Mouse (Mus musculus): ENCODE results near the gene 4921517D22Rik.

4921517D22Rik gene

GRCm38 (mm10) chr13:59691478-59691877, 2.4 kb downstream of the 4921517D22Rik start:
- DNase-seq (ENCODE audit: low read depth, low spot score), result no peak

DNA sequence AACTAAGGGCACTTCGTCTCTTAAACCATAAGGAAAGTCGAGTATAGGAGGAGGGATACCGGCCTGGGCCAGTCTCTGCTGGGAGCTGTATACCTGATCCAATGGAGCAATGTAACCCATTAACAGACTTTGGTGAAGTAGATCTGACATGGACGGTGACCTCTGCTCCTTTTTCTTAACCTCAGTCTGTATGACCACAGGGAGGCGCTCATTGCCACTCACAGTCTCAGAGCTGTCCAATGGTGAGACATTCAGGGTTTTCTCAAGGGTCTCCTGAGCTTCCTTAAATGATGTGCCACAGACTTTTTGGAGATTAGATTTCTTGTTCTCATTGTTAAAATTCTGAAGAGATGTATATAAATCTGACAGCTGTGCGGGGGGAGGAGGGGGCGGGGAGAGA, 3.3 kb downstream of the 4921517D22Rik start:
- DNase-seq (ENCODE audit: low read depth, low spot score), result no peak

GRCm38 (mm10) chr13:59689843-59690242, 4.1 kb downstream of the 4921517D22Rik start:
- DNase-seq (ENCODE audit: low read depth, low spot score), result no peak

DNA sequence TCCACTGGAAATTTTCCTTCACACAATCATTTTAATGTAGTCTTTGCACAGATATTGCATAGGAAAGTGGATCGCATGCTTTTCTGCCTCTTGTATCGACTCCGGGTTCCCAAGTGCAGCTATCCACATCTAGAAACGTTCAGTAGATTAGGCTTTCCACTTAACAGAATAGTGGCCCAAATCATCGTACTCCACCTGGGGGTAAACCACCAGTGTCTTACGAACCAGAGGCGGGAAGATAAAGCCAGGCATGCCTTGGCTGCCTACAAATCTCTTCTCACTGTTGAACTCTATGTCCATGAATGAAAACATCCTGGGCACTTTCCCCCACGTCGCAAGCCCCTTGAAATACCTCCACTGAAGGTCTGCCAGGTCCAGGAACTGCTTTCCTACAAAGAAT, 4.6 kb downstream of the 4921517D22Rik start:
- no peak for DNase-seq (ENCODE audit: low read depth, low spot score)

DNA sequence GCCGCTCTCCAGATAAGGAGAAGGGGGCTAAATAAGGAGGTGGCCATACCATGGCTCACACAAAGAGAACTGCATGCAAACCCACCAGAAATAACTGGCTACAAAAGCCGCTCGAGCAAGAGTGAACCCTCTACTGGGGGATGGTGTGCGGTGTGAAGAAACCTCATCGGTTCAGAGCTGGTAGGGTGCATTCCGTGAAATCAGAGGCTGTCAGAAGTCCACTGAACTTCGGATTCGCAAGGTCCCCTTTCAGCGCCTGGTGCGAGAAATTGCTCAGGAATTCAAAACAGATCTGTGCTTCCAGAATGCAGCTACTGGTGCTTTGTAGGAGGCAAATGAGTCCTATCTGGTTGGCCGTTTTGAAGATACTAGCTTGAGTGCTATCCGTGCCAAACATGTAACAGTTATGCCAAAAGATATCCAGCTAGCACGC, 5.6 kb downstream of the 4921517D22Rik start:
- DNase-seq (ENCODE audit: low read depth, low spot score), result no peak

GRCm38 (mm10) chr13:59685236-59685635, 8.7 kb downstream of the 4921517D22Rik start:
- no peak for DNase-seq (ENCODE audit: low read depth, low spot score)

GRCm38 (mm10) chr13:59682629-59683028, 11.3 kb downstream of the 4921517D22Rik start:
- DNase-seq (ENCODE audit: low read depth, low spot score), result peak; percentile 37

DNA sequence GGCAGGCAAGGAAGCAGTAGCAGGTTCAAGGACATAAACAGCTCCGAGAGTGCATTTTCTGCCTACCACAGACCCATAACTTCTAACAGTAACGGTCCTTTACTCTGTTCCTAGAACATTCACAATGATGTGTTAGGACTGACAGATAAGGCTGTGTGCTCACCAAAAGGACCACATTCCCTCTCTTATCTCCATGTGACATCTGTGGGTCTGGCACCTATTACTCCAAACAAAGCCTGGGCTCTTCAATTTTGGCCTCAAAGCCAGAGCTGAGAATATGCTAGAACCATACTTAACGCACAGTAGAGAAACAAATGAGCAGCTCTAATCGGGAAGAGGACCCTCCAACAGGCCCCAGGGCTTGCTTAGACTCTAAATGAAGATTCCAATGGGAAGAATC, 14.0 kb downstream of the 4921517D22Rik start:
- no peak for DNase-seq (ENCODE audit: low read depth, low spot score)

GRCm38 (mm10) chr13:59679306-59679705, 14.6 kb downstream of the 4921517D22Rik start:
- DNase-seq (ENCODE audit: low read depth, low spot score), result no peak

DNA sequence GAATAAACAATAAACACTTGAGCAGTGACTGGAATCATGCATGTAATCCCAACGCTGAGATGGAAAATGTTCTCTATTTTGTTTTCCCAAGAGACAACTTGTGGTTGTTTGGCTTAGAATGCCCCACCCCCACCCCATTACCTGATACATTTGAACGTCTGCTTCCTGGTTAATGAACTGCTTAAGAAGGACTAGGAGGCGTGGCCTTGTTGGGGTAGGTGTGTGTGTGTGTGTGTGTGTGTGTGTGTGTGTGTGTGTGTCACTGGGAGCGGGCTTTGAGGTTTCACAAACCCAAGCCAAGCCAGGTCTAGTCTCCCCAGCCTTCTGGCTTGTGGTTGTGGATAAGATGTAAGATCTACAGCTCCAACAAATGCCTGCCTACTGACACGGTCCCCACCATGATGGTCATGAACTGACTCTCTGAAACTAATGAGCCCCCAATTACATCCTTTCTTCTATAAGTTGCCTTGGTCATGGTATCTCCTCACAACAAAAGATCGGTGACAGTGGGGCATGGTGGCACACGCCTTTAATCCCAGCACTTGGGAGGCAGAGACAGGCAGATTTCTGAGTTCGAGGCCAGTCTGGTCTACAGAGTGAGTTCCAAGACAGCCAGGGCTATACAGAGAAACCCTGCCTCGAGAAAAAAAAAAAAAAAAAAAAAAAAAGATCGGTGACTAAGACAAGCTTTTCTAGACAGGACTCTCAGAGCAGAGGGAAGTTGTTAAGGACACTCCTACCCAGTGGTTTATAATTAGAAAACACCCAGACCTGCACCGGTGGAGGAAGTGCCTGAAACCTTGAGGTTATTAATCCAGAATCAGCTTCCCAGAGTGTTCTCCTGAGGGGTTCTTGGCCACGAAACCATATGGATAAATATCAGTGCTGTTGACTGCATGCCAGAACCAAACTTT, 17.3 kb downstream of the 4921517D22Rik start:
- DNase-seq (ENCODE audit: low read depth, low spot score), result peak; percentile 31

- peak; percentile 62 for DNase-seq (ENCODE audit: low read depth, low spot score)
These were observed 18.5 kb downstream of the 4921517D22Rik start, which contains the start of gene Golm1 for GRCm38 (mm10) chr13:59675151-59676011. Gene Golm1 (minus strand): TSS chr13:59675811.

- peak; percentile 18 for DNase-seq (ENCODE audit: low read depth, low spot score)
These were observed 19.2 kb downstream of the 4921517D22Rik start for GRCm38 (mm10) chr13:59674761-59675150.

DNA sequence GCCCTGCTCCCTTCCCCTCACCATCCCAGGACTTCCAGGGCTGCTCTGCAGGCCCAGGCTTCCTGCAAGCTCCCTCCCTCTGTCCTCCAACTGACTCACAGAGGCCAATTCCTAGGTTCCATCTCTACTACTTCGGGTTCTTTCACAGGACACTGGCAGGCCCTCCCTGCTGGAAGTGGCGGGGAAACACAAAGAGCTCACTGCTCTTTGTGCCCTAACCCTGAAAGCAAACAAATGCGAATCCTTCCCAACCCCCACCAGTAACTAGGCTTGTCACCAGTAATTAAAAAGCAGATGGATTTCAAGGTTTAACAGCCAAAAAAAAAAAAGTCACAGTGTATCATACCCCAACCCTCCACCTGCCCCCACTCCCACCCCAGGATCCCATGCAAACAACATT, 19.7 kb downstream of the 4921517D22Rik start:
- no peak for DNase-seq (ENCODE audit: low read depth, low spot score)

GRCm38 (mm10) chr13:59673597-59673996, 20.3 kb downstream of the 4921517D22Rik start:
- DNase-seq (ENCODE audit: low read depth, low spot score), result no peak

DNA sequence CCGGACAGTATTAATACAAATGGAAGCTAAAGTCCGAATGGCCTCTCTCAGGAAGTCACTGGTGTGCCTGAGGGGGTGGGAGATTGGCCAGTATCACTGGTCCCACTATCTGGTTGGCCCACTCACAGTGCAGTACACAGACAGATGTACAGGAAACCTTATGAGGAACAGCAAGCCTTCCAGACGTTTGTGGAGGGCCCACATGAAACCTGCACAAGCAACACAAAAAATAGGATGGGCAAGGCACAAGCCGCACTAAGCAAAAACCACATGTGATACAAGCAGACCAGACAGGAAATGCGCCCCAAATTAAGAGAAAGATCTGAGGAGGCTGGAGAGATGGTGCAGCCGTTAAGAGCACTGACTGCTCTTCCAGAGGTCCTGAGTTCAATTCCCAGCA, 21.7 kb downstream of the 4921517D22Rik start:
- DNase-seq (ENCODE audit: low read depth, low spot score), result peak; percentile 56

- no peak for DNase-seq (ENCODE audit: low read depth, low spot score)
These were observed 22.4 kb downstream of the 4921517D22Rik start for GRCm38 (mm10) chr13:59671521-59671920.

GRCm38 (mm10) chr13:59669946-59670345, 24.0 kb downstream of the 4921517D22Rik start:
- no peak for DNase-seq (ENCODE audit: low read depth, low spot score)

DNA sequence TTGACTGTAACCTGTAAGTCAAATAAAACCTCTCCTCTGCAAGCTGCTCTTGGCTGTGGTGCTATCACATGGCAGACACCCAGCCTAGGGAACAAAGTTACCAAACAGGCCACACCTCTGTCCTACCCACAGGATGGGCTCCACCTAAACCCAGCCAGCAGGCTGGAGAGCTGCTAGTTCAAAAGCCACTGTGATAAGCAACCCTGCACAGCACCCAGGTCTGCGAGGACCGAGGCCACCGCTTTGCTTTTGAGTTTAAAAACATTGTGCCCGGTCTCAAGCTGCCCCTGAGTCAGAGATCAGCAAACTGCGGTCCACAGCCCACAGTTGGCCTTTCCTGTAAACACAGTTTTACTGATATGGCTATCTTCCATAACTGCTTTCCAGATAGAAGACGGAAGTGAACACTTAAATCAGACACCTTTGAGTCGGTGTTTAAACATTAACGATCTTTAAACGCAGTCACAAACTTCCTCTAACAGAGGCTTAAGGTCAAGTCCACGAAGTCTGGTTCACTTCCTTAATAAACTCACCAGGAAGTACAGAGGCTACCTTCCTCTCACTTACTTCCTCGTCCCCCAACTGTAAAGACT, 25.3 kb downstream of the 4921517D22Rik start:
- peak; percentile 67 for DNase-seq (ENCODE audit: low read depth, low spot score)

- no peak for DNase-seq (ENCODE audit: low read depth, low spot score)
These were observed 26.1 kb downstream of the 4921517D22Rik start for GRCm38 (mm10) chr13:59667763-59668162.

GRCm38 (mm10) chr13:59663939-59664712, 29.8 kb downstream of the 4921517D22Rik start:
- DNase-seq (ENCODE audit: low read depth, low spot score), result no peak

GRCm38 (mm10) chr13:59661966-59662365, 31.9 kb downstream of the 4921517D22Rik start:
- no peak for DNase-seq (ENCODE audit: low read depth, low spot score)
